Mouse (Mus musculus) midbrain, embryonic 14.5 days (tissue): ENCODE measurements around the gene Nlrp4a. TPM values are rescaled to one million over a fixed set of nuclear protein-coding genes. Genes with fewer than 3 reads are reported as not detected.
"Not testable (repeated sequence)": the region's sequence is repeated elsewhere in the genome, so short reads cannot be mapped to it uniquely, and the experiment has no call there.

Source experiments
- ATAC-seq: fragments of 200-750 bp; cut with Nextera tagmentation; 2 replicates; pipeline ENCODE4 v1.8.0; 2017; ENCODE audit warnings: moderate number of reproducible peaks, moderate library complexity; ENCODE audit not compliant: low FRiP score, low TSS enrichment
- DNase-seq: peaks from one replicate; pipeline ENCODE4 v3.0.0-alpha.2; 2015
- H3K27ac ChIP-seq: fragments of 300-500 bp; sonication (generic); replicated peaks from 2 replicates; pipeline ENCODE4 v1.5.1; 2014; ENCODE audit warnings: mild to moderate bottlenecking, low read depth, low read length, moderate library complexity
- H3K27me3 ChIP-seq: fragments of 300-500 bp; sonication (generic); 2 replicates; pipeline ENCODE4 v1.6.1; 2014; ENCODE audit warnings: low read length, control low read depth, mixed read lengths; ENCODE audit not compliant: control insufficient read depth, insufficient read depth
- H3K36me3 ChIP-seq: fragments of 300-500 bp; sonication (generic); 2 replicates; pipeline ENCODE4 v1.6.1; 2014; ENCODE audit warnings: low read length, control low read depth; ENCODE audit not compliant: control insufficient read depth, insufficient read depth
- H3K4me1 ChIP-seq: fragments of 300-500 bp; sonication (generic); 2 replicates; pipeline ENCODE4 v1.6.1; 2014; ENCODE audit warnings: mild to moderate bottlenecking, antibody characterized with exemption, low read length, control low read depth; ENCODE audit not compliant: control insufficient read depth, insufficient read depth
- H3K4me2 ChIP-seq: fragments of 300-500 bp; sonication (generic); 2 replicates; pipeline ENCODE4 v1.6.1; 2014; ENCODE audit warnings: mild to moderate bottlenecking, low read length, moderate library complexity
- H3K4me3 ChIP-seq: fragments of 300-500 bp; sonication (generic); replicated peaks from 2 replicates; pipeline ENCODE4 v1.5.1; 2014; ENCODE audit warnings: low read depth, low read length
- H3K9ac ChIP-seq: fragments of 300-500 bp; sonication (generic); replicated peaks from 2 replicates; pipeline ENCODE4 v1.6.1; 2014; ENCODE audit warnings: mild to moderate bottlenecking, low read length, moderate library complexity
- H3K9me3 ChIP-seq: fragments of 300-500 bp; sonication (generic); 2 replicates; pipeline ENCODE4 v1.6.1; 2016; ENCODE audit warnings: low read length, control low read depth, mixed read lengths; ENCODE audit not compliant: control insufficient read depth
- WGBS: fragments of 180-500 bp; shearing (Covaris S2); extraction: QIAGEN DNeasy Blood & Tissue Kit; methylation state at CpG from one replicate; pipeline ENCODE4 v1.1.7; 2014; 5-methylcytosine and 5-hydroxymethylcytosine counted together
- polyA plus RNA-seq: library from polyadenylated mRNA; unstranded; fragments of >200 nt; fragmentation: Nextera tagmentation; extraction: Ambion mirVana; gene quantifications from 2 replicates; pipeline ENCODE4 v1.2.1, GENCODE M21; 2014

The Nlrp4a gene
- not detected in 2 replicates for polyA plus RNA-seq

DNA sequence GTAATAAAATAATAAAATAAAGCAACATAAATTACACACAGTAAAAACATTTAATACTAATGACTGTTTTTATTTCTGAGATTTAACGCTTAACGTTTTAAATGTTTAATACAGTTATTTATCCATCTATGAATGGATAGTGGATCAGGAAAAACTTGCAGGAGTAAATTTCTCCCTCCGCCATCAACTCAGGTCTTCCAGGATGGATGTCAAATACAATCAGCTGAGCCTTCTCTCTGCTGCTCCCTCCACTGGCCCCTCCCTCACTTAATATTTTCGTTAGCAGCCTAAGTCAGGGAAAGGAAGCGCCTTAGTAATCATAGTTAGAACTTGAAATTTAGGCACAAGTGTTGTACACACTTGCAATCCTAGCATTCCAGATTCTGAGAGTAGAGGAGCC, at the start of gene Nlrp4a:
Nlrp4a (plus strand) TSS at position 301 of the 400 bp plus-strand sequence.
- Histone ChIP-seq H3K36me3 (no peaks in the 10 kb centered on the region), H3K4me2 (no peak within 1 kb of the TSS), H3K4me1 (no peaks in the 10 kb centered on the region), H3K27me3 (no peaks in the 10 kb centered on the region), H3K9ac (no peak within 1 kb of the TSS), H3K27ac (no peak within 1 kb of the TSS), H3K4me3 (no peak within 1 kb of the TSS), H3K9me3 (peaks cover 4% of the 10 kb centered on the region; the same call in 1 of the 2 replicates)
- WGBS: 87% methylated on average over 5 of the region's 5 CpGs
- DNase-seq: no peak
- no peak for ATAC-seq

DNA sequence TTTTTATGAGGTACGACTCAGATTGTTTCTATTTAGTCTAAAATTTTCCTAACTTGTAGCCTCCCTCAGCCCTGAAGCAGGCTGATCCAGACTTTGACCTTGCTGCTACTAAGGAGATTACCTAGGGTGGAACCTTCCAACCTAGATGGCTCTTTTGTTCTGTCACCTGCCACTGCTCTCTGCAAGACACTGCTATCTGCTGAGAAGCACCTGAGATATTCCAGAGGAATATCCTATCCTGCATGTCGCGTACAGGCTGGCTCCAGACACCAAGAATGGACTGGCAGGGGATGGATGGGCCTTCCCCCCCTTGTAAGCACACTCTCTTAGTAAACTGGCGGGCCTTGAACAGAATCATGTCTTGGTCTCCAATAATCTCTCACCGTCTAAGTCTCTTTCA, 48.2 kb upstream of the Nlrp4a start:
- 83% methylated on average over 5 of the region's 5 CpGs for WGBS
- not testable (repeated sequence) for H3K27ac ChIP-seq, H3K9me3 ChIP-seq, H3K27me3 ChIP-seq, H3K4me2 ChIP-seq, H3K4me1 ChIP-seq, ATAC-seq, H3K9ac ChIP-seq, DNase-seq, H3K4me3 ChIP-seq, H3K36me3 ChIP-seq

GRCm38 (mm10) chr7:26391137-26391536, 43.8 kb upstream of the Nlrp4a start:
- not testable (repeated sequence) for DNase-seq, H3K9ac ChIP-seq, H3K36me3 ChIP-seq, H3K9me3 ChIP-seq, H3K27ac ChIP-seq, H3K4me2 ChIP-seq, H3K4me1 ChIP-seq, H3K27me3 ChIP-seq, ATAC-seq, H3K4me3 ChIP-seq
- 80% methylated on average over 2 of the region's 2 CpGs for WGBS

- 91% methylated on average over 6 of the region's 6 CpGs for WGBS
- not testable (repeated sequence) for H3K4me3 ChIP-seq, H3K4me1 ChIP-seq, H3K36me3 ChIP-seq, H3K27ac ChIP-seq, ATAC-seq, H3K4me2 ChIP-seq, H3K9me3 ChIP-seq, H3K27me3 ChIP-seq, H3K9ac ChIP-seq, DNase-seq
Measured at GRCm38 (mm10) chr7:26391811-26392210, 43.1 kb upstream of the Nlrp4a start.

DNA sequence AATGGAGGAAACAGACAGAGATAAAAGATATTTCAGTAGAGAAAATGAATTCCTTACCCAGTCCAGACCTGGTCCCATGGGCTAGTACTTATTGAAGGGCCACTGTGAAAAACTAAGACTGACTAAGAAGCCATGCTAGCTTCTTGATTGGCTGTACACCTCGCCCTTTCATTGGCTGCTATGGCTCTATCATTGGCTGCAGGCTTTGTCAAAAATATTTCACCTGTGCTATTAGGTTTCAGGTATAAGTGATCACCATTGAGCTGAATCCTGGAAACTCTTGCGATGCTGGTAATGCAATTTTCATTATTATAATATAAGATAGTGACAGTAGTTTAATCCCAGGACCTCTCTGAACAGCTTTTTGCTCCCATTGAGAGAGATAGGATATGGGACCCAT, 31.3 kb upstream of the Nlrp4a start, which contains the start of gene Nlrp9c:
Nlrp9c (minus strand) TSS at position 101 of the 400 bp plus-strand sequence.
- 62% methylated on average over 2 of the region's 2 CpGs for WGBS
- not testable (repeated sequence) for H3K4me1 ChIP-seq, H3K4me2 ChIP-seq, H3K36me3 ChIP-seq, H3K27me3 ChIP-seq, H3K9ac ChIP-seq, DNase-seq, H3K4me3 ChIP-seq, H3K27ac ChIP-seq, H3K9me3 ChIP-seq, ATAC-seq

DNA sequence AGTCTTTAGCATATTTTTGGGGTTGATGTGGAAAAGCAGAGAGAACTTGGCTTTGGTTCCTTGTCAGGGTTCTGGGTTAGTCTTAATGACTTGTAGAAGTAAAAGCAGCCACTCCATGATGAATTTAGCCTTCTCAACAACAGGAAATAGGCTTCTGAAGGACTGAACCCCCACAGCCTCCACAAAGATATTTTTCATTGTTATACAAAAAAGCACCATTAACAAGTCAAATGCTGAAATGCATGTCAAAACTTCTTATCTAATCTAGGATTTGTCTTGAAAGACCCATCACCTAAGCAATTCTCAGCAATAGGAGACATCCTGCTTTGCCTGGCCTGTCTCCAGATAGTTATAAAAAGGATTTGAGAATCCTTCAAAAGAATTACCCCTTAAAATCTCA, 41.8 kb downstream of the Nlrp4a start:
- H3K9me3 ChIP-seq: peaks cover 3% of the 10 kb centered on the region; the same call in 1 of the 2 replicates
- H3K27ac ChIP-seq: no peak overlapping the region
- H3K4me1 ChIP-seq: no peaks in the 10 kb centered on the region
- no peak overlapping the region for H3K4me2 ChIP-seq
- no peak overlapping the region for H3K4me3 ChIP-seq
- DNase-seq: no peak
- no peak for ATAC-seq
- H3K9ac ChIP-seq: no peak overlapping the region
- H3K36me3 ChIP-seq: no peaks in the 10 kb centered on the region
- H3K27me3 ChIP-seq: no peaks in the 10 kb centered on the region

DNA sequence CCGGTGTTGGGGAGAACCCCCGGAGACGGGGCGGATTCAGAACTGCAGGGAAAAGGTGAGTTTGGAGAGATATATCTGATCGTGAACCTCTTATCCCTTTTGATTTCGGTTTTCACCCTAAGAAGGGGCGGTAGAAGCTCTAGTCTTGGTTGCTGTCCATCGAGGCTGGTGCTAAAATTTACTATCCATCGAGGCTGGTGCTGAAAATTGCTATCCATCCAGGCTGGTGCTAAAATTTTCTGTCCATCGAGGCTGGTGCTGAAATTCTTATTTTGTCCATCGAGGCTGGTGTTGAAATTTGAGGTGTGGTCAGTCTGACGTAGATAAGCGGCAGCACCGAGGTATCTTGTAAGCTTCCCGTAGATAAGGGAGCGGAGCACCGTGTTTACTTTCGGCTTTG, 54.6 kb downstream of the Nlrp4a start:
- WGBS: 88% methylated on average over 18 of the region's 18 CpGs
- not testable (repeated sequence) for ATAC-seq

More for the DNA sequence above, 54.6 kb downstream of the Nlrp4a start:
- H3K9ac ChIP-seq, H3K9me3 ChIP-seq, DNase-seq, H3K4me1 ChIP-seq, H3K4me3 ChIP-seq, H3K27ac ChIP-seq, H3K36me3 ChIP-seq, H3K4me2 ChIP-seq, H3K27me3 ChIP-seq: not testable (repeated sequence)

Other genes starting within 250 kb of the Nlrp4a start
- not detected in 2 replicates for gene Vmn1r184, start 174.8 kb upstream of the Nlrp4a start, polyA plus RNA-seq
- not detected in 2 replicates for gene Cyp2a4, start 127.9 kb upstream of the Nlrp4a start, polyA plus RNA-seq
- gene Nlrp9c, start 31.4 kb upstream of the Nlrp4a start, polyA plus RNA-seq: not detected in 2 replicates
- not detected in 2 replicates for gene Nlrp9a, start 99.9 kb downstream of the Nlrp4a start, polyA plus RNA-seq
- not detected in 2 replicates for gene Vmn1r185, start 183.4 kb downstream of the Nlrp4a start, polyA plus RNA-seq